Mouse (Mus musculus) MEL (cell line): ENCODE measurements around the gene Top1. TPM values are rescaled to one million over a fixed set of nuclear protein-coding genes. Genes with fewer than 3 reads are reported as not detected.

Experiments used
- DNase-seq: peaks from one replicate; pipeline ENCODE4 v3.0.0; 2011; ENCODE audit warnings: low read depth, low spot score
- H3K27ac ChIP-seq: 2 replicates; pipeline ENCODE4 v1.5.1; 2012; ENCODE audit warnings: low read depth, mild to moderate bottlenecking, control low read depth, low read length, moderate library complexity; ENCODE audit not compliant: control insufficient read depth
- H3K27me3 ChIP-seq, 2 experiments: fragments of 150-350 bp in 1 of 2; sonication (generic) in 1 of 2; 2 replicates each; pipeline ENCODE4 v1.6.1; 2012; ENCODE audit warnings: low read length in 2 of 2, mild to moderate bottlenecking in 2 of 2, improper control_type of control experiment in 1 of 2, moderate library complexity in 1 of 2; ENCODE audit not compliant: insufficient read depth in 2 of 2, control insufficient read depth in 1 of 2
- H3K36me3 ChIP-seq, 2 experiments: 2 replicates each; pipeline ENCODE4 v1.6.1; 2012 to 2014; ENCODE audit warnings: low read length in 2 of 2, improper control_type of control experiment in 1 of 2, inconsistent platforms in 1 of 2, mild to moderate bottlenecking in 1 of 2; ENCODE audit not compliant: insufficient read depth in 2 of 2, control insufficient read depth in 1 of 2
- H3K4me1 ChIP-seq, 2 experiments: fragments of 150-350 bp in 1 of 2; sonication (generic) in 1 of 2; 2 replicates each; pipeline ENCODE4 v1.6.1; 2012; ENCODE audit warnings: low read length in 2 of 2, improper control_type of control experiment in 1 of 2, mild to moderate bottlenecking in 1 of 2; ENCODE audit not compliant: insufficient read depth in 2 of 2, control insufficient read depth in 1 of 2
- H3K4me3 ChIP-seq, 2 experiments: fragments of 150-350 bp in 1 of 2; sonication (generic) in 1 of 2; 2 replicates each; pipeline ENCODE4 v1.5.1; 2012; ENCODE audit warnings: low read depth in 2 of 2, low read length in 2 of 2, mild to moderate bottlenecking in 2 of 2, moderate library complexity in 2 of 2, control low read depth in 1 of 2, improper control_type of control experiment in 1 of 2; ENCODE audit not compliant: control insufficient read depth in 1 of 2, insufficient read depth in 1 of 2
- H3K79me2 ChIP-seq: 2 replicates; pipeline ENCODE4 v1.6.1; 2012; ENCODE audit warnings: mild to moderate bottlenecking, low read length, moderate library complexity; ENCODE audit not compliant: control insufficient read depth, poor library complexity, insufficient read depth
- H3K9ac ChIP-seq: 2 replicates; pipeline ENCODE4 v1.6.1; 2012; ENCODE audit warnings: low read depth, mild to moderate bottlenecking, control low read depth, low read length, moderate library complexity; ENCODE audit not compliant: control insufficient read depth, poor library complexity, severe bottlenecking
- H3K9me3 ChIP-seq: fragments of 150-350 bp; sonication (generic); replicated peaks from 2 replicates; pipeline ENCODE4 v1.6.1; 2012; ENCODE audit warnings: mild to moderate bottlenecking, low read length, improper control_type of control experiment, moderate library complexity; ENCODE audit not compliant: insufficient read depth
- BHLHE40 ChIP-seq: IDR thresholded peaks from 2 replicates; pipeline ENCODE4 v1.6.1; 2012; ENCODE audit warnings: low read depth, mild to moderate bottlenecking, inconsistent platforms, low read length, improper control_type of control experiment, borderline replicate concordance
- CHD1 ChIP-seq: IDR thresholded peaks from 2 replicates; pipeline ENCODE4 v1.6.1; 2012; ENCODE audit warnings: low read depth, mild to moderate bottlenecking, inconsistent platforms, low read length, improper control_type of control experiment
- CHD2 ChIP-seq: IDR thresholded peaks from 2 replicates; pipeline ENCODE4 v1.6.1; 2011; ENCODE audit warnings: low read length, improper control_type of control experiment
- ELF1 ChIP-seq: IDR thresholded peaks from 2 replicates; pipeline ENCODE4 v1.6.1; 2014; ENCODE audit warnings: low read depth, mild to moderate bottlenecking, inconsistent platforms, low read length, improper control_type of control experiment, moderate library complexity
- EP300 ChIP-seq, 2 experiments: IDR thresholded peaks; 2 replicates each; pipeline ENCODE4 v1.6.1; 2011; ENCODE audit warnings: improper control_type of control experiment in 2 of 2, low read length in 2 of 2, low read depth in 1 of 2, mild to moderate bottlenecking in 1 of 2
- GATA1 ChIP-seq: IDR thresholded peaks from 2 replicates; pipeline ENCODE4 v1.6.1; 2011; ENCODE audit warnings: low read depth, low read length, improper control_type of control experiment
- HCFC1 ChIP-seq: IDR thresholded peaks from 2 replicates; pipeline ENCODE4 v1.6.1; 2012; ENCODE audit warnings: low read depth, mild to moderate bottlenecking, inconsistent platforms, low read length, improper control_type of control experiment, moderate library complexity
- JUND ChIP-seq: IDR thresholded peaks from 2 replicates; pipeline ENCODE4 v1.6.1; 2011; ENCODE audit warnings: low read depth, mild to moderate bottlenecking, improper control_type of control experiment, low read length
- KAT2A ChIP-seq: conservative IDR thresholded peaks from 2 replicates; pipeline ENCODE4 v1.6.1; 2012; ENCODE audit warnings: low read depth, low read length, improper control_type of control experiment, inconsistent platforms
- MAFK ChIP-seq: IDR thresholded peaks from 2 replicates; pipeline ENCODE4 v1.6.1; 2011; ENCODE audit warnings: low read depth, mild to moderate bottlenecking, low read length, improper control_type of control experiment, borderline replicate concordance
- MAX ChIP-seq: IDR thresholded peaks from 2 replicates; pipeline ENCODE4 v1.6.1; 2011; ENCODE audit warnings: low read length, improper control_type of control experiment
- MAZ ChIP-seq: IDR thresholded peaks from 2 replicates; pipeline ENCODE4 v1.6.1; 2012; ENCODE audit warnings: low read depth, mild to moderate bottlenecking, inconsistent platforms, low read length, improper control_type of control experiment
- MXI1 ChIP-seq: IDR thresholded peaks from 2 replicates; pipeline ENCODE4 v1.6.1; 2011; ENCODE audit warnings: mild to moderate bottlenecking, low read depth, low read length, improper control_type of control experiment
- MYC ChIP-seq: IDR thresholded peaks from 2 replicates; pipeline ENCODE4 v1.6.1; 2011; ENCODE audit warnings: low read depth, mild to moderate bottlenecking, low read length, improper control_type of control experiment, moderate library complexity
- NRF1 ChIP-seq: IDR thresholded peaks from 2 replicates; pipeline ENCODE4 v1.6.1; 2014; ENCODE audit warnings: low read depth, mild to moderate bottlenecking, inconsistent platforms, low read length, improper control_type of control experiment, moderate library complexity; ENCODE audit not compliant: poor library complexity, insufficient read depth, severe bottlenecking
- POLR2A ChIP-seq, 2 experiments: IDR thresholded peaks; 2 replicates each; pipeline ENCODE4 v1.6.1; 2011 to 2012; ENCODE audit warnings: low read length in 2 of 2, mild to moderate bottlenecking in 2 of 2, control low read depth in 1 of 2, improper control_type of control experiment in 1 of 2, low read depth in 1 of 2, moderate library complexity in 1 of 2; ENCODE audit not compliant: control insufficient read depth in 1 of 2, insufficient read depth in 1 of 2, poor library complexity in 1 of 2
- POLR2AphosphoS5 ChIP-seq: IDR thresholded peaks from 2 replicates; pipeline ENCODE4 v1.6.1; 2012; ENCODE audit warnings: low read depth, borderline replicate concordance, mild to moderate bottlenecking, inconsistent platforms, low read length, moderate library complexity, mixed read lengths
- RAD21 ChIP-seq: IDR thresholded peaks from 2 replicates; pipeline ENCODE4 v1.6.1; 2011; ENCODE audit warnings: mild to moderate bottlenecking, low read depth, low read length, improper control_type of control experiment
- SIN3A ChIP-seq: IDR thresholded peaks from 2 replicates; pipeline ENCODE4 v1.6.1; 2012; ENCODE audit warnings: low read length, improper control_type of control experiment, inconsistent platforms
- TBP ChIP-seq: IDR thresholded peaks from 2 replicates; pipeline ENCODE4 v1.8.0; 2011; ENCODE audit warnings: low read depth, low read length, improper control_type of control experiment
- TCF12 ChIP-seq: IDR thresholded peaks from 2 replicates; pipeline ENCODE4 v1.6.1; 2014; ENCODE audit warnings: low read depth, mild to moderate bottlenecking, inconsistent platforms, low read length, improper control_type of control experiment, moderate library complexity
- USF2 ChIP-seq, 2 experiments: IDR thresholded peaks; 2 replicates each; pipeline ENCODE4 v1.6.1; 2011 to 2012; ENCODE audit warnings: improper control_type of control experiment in 2 of 2, low read length in 2 of 2, borderline replicate concordance in 1 of 2, inconsistent platforms in 1 of 2, low read depth in 1 of 2, mild to moderate bottlenecking in 1 of 2; ENCODE audit not compliant: insufficient read depth in 1 of 2
- ZNF384 ChIP-seq: IDR thresholded peaks from 2 replicates; pipeline ENCODE4 v1.6.1; 2012; ENCODE audit warnings: low read depth, mild to moderate bottlenecking, inconsistent platforms, low read length, improper control_type of control experiment
- polyA plus RNA-seq, 2 experiments: library from polyadenylated mRNA; stranded (reverse) in 1 of 2; unstranded in 1 of 2; fragments of >175 nt in 1 of 2; fragments of >200 nt in 1 of 2; gene quantifications; 2 replicates each; pipeline versions ENCODE4 v1.2.1 to v1.2.4; 2012; ENCODE audit warnings: low replicate concordance in 2 of 2, low read depth in 1 of 2; ENCODE audit not compliant: insufficient read length in 2 of 2, insufficient read depth in 1 of 2, missing spikeins in 1 of 2
- total RNA-seq: library from RNA; depleted of rRNA; stranded (reverse); fragments of 300-350 nt; gene quantifications from 2 replicates; pipeline ENCODE4 v1.2.3, GENCODE M21; 2012

Gene Top1
- total and polyA plus RNA-seq, 3 experiments: 33.5 to 123 (median 73.3) TPM

GRCm38 (mm10) chr2:160728972-160729371 lies 83.3 kb downstream of the Top1 start:
- Histone ChIP-seq H3K36me3 (peaks cover 0 to 7% of the 10 kb centered on the region in 2 experiments; a peak in 1 of 4 replicates), H3K27me3 (no peaks in the 10 kb centered on the region), H3K9ac (no peak overlapping the region), H3K9me3 (no peaks in the 10 kb centered on the region), H3K27ac (no peak overlapping the region), H3K79me2 (peaks cover 11% of the 10 kb centered on the region), H3K4me1 (peaks cover 0 to 16% of the 10 kb centered on the region in 2 experiments; a peak in 3 of 4 replicates)
- no peak for DNase-seq
- TF ChIP-seq GATA1 (no peak), CHD1 (no peak), MAZ (no peak), MAFK (no peak), CHD2 (no peak), ELF1 (no peak), TCF12 (no peak), NRF1 (no peak)
- TF ChIP-seq, all 39 proteins: peak for 0
- no peak overlapping the region for H3K4me3 ChIP-seq

GRCm38 (mm10) chr2:160729436-160729835 lies 83.7 kb downstream of the Top1 start:
- TF ChIP-seq BHLHE40: no peak
- TF ChIP-seq CHD2: no peak
- TF ChIP-seq MYC: no peak
- no peak for TF ChIP-seq USF2 (IDR thresholded peaks at IDR 0.05; ENCODE audit: borderline replicate concordance in 1 of 2, insufficient read depth in 1 of 2, low read depth in 1 of 2, low read length in 2 of 2)
- TF ChIP-seq EP300 (IDR thresholded peaks at IDR 0.05; ENCODE audit: low read depth in 1 of 2, low read length in 2 of 2): no peak
- TF ChIP-seq JUND: no peak
- TF ChIP-seq MXI1: no peak
- no peak for TF ChIP-seq ZNF384
- TF ChIP-seq HCFC1: no peak
- no peak for TF ChIP-seq MAZ
- TF ChIP-seq ELF1: no peak
- TF ChIP-seq SIN3A: no peak
- TF ChIP-seq KAT2A: no peak
- no peak for TF ChIP-seq POLR2AphosphoS5
- TF ChIP-seq TBP: no peak
- TF ChIP-seq RAD21: no peak
- no peak for TF ChIP-seq POLR2A (IDR thresholded peaks at IDR 0.05; ENCODE audit: control insufficient read depth in 1 of 2, insufficient read depth in 1 of 2, low read depth in 1 of 2, low read length in 2 of 2, poor library complexity in 1 of 2)
- TF ChIP-seq MAX: no peak
- TF ChIP-seq, all 39 proteins: peak for 0
- Histone ChIP-seq H3K79me2 (peaks cover 11% of the 10 kb centered on the region), H3K9me3 (no peaks in the 10 kb centered on the region), H3K9ac (no peak overlapping the region), H3K36me3 (peaks cover 0 to 7% of the 10 kb centered on the region in 2 experiments; a peak in 1 of 4 replicates), H3K4me1 (peaks cover 0 to 16% of the 10 kb centered on the region in 2 experiments; a peak in 3 of 4 replicates), H3K27ac (no peak overlapping the region), H3K4me3 (no peak overlapping the region), H3K27me3 (no peaks in the 10 kb centered on the region)
- no peak for DNase-seq
